Mouse (Mus musculus) heart, postnatal 0 days (tissue): ENCODE data around the gene Adm. TPM values are rescaled to one million over a fixed set of nuclear protein-coding genes. Genes with fewer than 3 reads are reported as not detected.
"Not testable (repeated sequence)": the region's sequence is repeated elsewhere in the genome, so short reads cannot be mapped to it uniquely, and the experiment has no call there.

Experiments used
- ATAC-seq: fragments of 200-750 bp; cut with Nextera tagmentation; 2 replicates; pipeline ENCODE4 v1.8.0; 2017; ENCODE audit warnings: low read depth, moderate number of reproducible peaks, moderate library complexity; ENCODE audit not compliant: insufficient read depth
- DNase-seq: peaks from one replicate; pipeline ENCODE4 v3.0.0-alpha.2; 2016; ENCODE audit warnings: low spot score
- H3K27ac ChIP-seq: fragments of 300-500 bp; sonication (generic); 2 replicates; pipeline ENCODE4 v1.5.1; 2014; ENCODE audit warnings: low read depth, mild to moderate bottlenecking
- H3K27me3 ChIP-seq: fragments of 300-500 bp; sonication (generic); 2 replicates; pipeline ENCODE4 v1.6.1; 2014; ENCODE audit warnings: low read length, mixed read lengths; ENCODE audit not compliant: control insufficient read depth, insufficient read depth
- H3K36me3 ChIP-seq: fragments of 300-500 bp; sonication (generic); replicated peaks from 2 replicates; pipeline ENCODE4 v1.6.1; 2014; ENCODE audit warnings: low read length, mixed read lengths; ENCODE audit not compliant: control insufficient read depth, insufficient read depth
- H3K4me1 ChIP-seq: fragments of 300-500 bp; sonication (generic); 2 replicates; pipeline ENCODE4 v1.6.1; 2014; ENCODE audit warnings: antibody characterized with exemption; ENCODE audit not compliant: control insufficient read depth, insufficient read depth
- H3K4me2 ChIP-seq: fragments of 300-500 bp; sonication (generic); 2 replicates; pipeline ENCODE4 v1.6.1; 2014; ENCODE audit warnings: low read depth, mild to moderate bottlenecking, low read length, moderate library complexity
- H3K4me3 ChIP-seq: fragments of 300-500 bp; sonication (generic); 2 replicates; pipeline ENCODE4 v1.5.1; 2014; ENCODE audit warnings: low read depth, low read length
- H3K9ac ChIP-seq: fragments of 300-500 bp; sonication (generic); replicated peaks from 2 replicates; pipeline ENCODE4 v1.6.1; 2014; ENCODE audit warnings: low read depth, low read length, mixed read lengths
- H3K9me3 ChIP-seq: fragments of 300-500 bp; sonication (generic); replicated peaks from 2 replicates; pipeline ENCODE4 v1.6.1; 2016; ENCODE audit warnings: low read length; ENCODE audit not compliant: control insufficient read depth
- CTCF ChIP-seq: IDR thresholded peaks from 2 replicates; pipeline ENCODE4 v1.5.1; 2016; ENCODE audit warnings: antibody characterized with exemption, control low read depth, low read depth
- EP300 ChIP-seq: IDR thresholded peaks from 2 replicates; pipeline ENCODE4 v1.6.1; 2016; ENCODE audit warnings: antibody characterized with exemption, low read depth
- WGBS: fragments of 180-500 bp; shearing (Covaris S2); extraction: QIAGEN DNeasy Blood & Tissue Kit; methylation state at CpG from one replicate; pipeline ENCODE4 v1.1.7; 2014; 5-methylcytosine and 5-hydroxymethylcytosine counted together
- polyA plus RNA-seq: library from polyadenylated mRNA; unstranded; fragments of >200 nt; fragmentation: Nextera tagmentation; extraction: Ambion mirVana; gene quantifications from 2 replicates; pipeline ENCODE4 v1.2.1, GENCODE M21; 2015
- total RNA-seq: library from RNA; depleted of rRNA; stranded (reverse); fragments of >200 nt; gene quantifications from 2 replicates; pipeline ENCODE4 v1.2.3, GENCODE M21; 2014; ENCODE audit warnings: low replicate concordance

Gene Adm
- total and polyA plus RNA-seq, 2 experiments from 2014 or later, result 9.4 to 39.7 TPM

GRCm38 (mm10) chr7:110631136-110631888 is 3.9 kb downstream of the Adm start:
- H3K36me3 ChIP-seq, result no peaks in the 10 kb centered on the region
- H3K27ac ChIP-seq, result no peak overlapping the region
- 62% methylated on average over 16 of the region's 16 CpGs for WGBS
- H3K4me3 ChIP-seq, result no peak overlapping the region
- ATAC-seq (no peak), DNase-seq (no peak)
- no peaks in the 10 kb centered on the region for H3K9me3 ChIP-seq
- H3K27me3 ChIP-seq, result no peaks in the 10 kb centered on the region
- peak overlapping the region; percentile 94; the same call in 1 of the 2 replicates for H3K4me2 ChIP-seq
- H3K4me1 ChIP-seq, result peaks cover 27% of the 10 kb centered on the region
- TF ChIP-seq CTCF (no peak), EP300 (no peak)
- no peak overlapping the region for H3K9ac ChIP-seq

DNA sequence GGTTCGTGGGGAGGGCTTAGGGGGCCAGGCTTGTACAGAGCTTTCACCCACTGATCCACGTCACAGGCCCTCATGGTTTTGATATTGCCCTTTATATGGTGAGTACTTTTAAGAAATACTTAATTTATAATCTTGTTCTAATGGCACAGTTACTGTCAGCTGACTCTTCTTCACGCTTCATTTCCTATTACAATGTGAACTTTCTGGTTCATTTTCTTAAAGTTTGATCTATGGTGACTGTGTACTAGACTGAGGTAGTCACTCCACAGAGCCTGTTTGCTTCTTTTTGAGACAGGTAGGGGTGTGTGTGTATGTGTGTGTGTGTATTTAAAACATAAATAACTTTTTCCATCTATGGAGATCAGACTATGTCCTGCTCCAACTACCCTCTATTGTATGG is 8.5 kb downstream of the Adm start:
- Histone ChIP-seq H3K27me3 (no peaks in the 10 kb centered on the region), H3K4me3 (no peak overlapping the region), H3K4me2 (no peak overlapping the region), H3K4me1 (0 out of 2 replicates have a peak, but pooled peaks cover 10% of the 10 kb centered on the region), H3K9me3 (no peaks in the 10 kb centered on the region), H3K36me3 (no peaks in the 10 kb centered on the region), H3K27ac (no peak overlapping the region), H3K9ac (no peak overlapping the region)
- TF ChIP-seq EP300 (no peak), CTCF (no peak)
- no peak for ATAC-seq
- no peak for DNase-seq
- WGBS, result 74% methylated on average over 3 of the region's 3 CpGs

GRCm38 (mm10) chr7:110636559-110636958 is 9.1 kb downstream of the Adm start:
- H3K9me3 ChIP-seq, result no peaks in the 10 kb centered on the region
- TF ChIP-seq EP300 (no peak), CTCF (no peak)
- no peak for DNase-seq
- WGBS, result 41% methylated on average over 1 of the region's 1 CpGs
- no peaks in the 10 kb centered on the region for H3K27me3 ChIP-seq
- no peak overlapping the region for H3K27ac ChIP-seq
- no peak overlapping the region for H3K9ac ChIP-seq
- no peaks in the 10 kb centered on the region for H3K36me3 ChIP-seq
- H3K4me3 ChIP-seq, result no peak overlapping the region
- 0 out of 2 replicates have a peak, but pooled peaks cover 7% of the 10 kb centered on the region for H3K4me1 ChIP-seq
- no peak for ATAC-seq
- H3K4me2 ChIP-seq, result no peak overlapping the region

GRCm38 (mm10) chr7:110638305-110639110 is 11.0 kb downstream of the Adm start:
- ATAC-seq, result peak; percentile 85
- Histone ChIP-seq H3K27ac (0 out of 2 replicates have a peak overlapping the region, but pooled peaks have one; percentile 22), H3K9me3 (no peaks in the 10 kb centered on the region), H3K27me3 (no peaks in the 10 kb centered on the region), H3K36me3 (no peaks in the 10 kb centered on the region), H3K4me1 (peaks cover 15% of the 10 kb centered on the region; the same call in 1 of the 2 replicates), H3K4me3 (no peak overlapping the region), H3K9ac (no peak overlapping the region), H3K4me2 (no peak overlapping the region)
- DNase-seq, result no peak
- TF ChIP-seq CTCF (no peak), EP300 (no peak)
- 51% methylated on average over 17 of the region's 17 CpGs for WGBS

DNA sequence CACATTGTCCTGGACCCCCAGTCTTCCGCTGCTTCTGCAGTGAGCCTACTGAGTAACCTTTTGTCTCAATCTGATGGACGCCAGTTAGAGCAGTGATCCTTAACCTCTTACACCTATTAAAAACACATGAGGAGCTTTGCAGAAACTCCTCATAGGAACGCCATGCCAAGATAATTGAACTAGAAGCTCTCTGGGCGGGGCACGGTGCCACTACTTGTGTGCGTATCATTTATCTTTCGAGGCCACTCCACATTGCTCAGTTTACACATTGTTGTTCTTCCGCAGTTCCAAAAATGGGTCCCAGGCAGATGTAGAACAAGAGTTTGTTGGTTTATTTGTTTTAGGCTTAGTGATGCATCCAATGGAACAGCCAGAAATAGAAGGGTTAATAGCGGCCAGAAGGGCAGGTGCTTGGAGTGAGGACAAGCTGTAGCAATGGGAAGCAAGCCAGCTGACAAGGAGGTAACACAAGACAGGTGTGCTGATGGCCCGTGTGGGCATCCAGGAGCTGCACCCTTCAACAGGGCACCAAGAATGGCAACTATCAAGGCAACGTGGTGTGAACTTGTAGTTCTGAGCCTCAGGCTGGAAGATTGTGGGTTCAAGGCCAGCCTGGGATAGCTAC is 11.9 kb downstream of the Adm start:
- DNase-seq, result no peak
- no peak overlapping the region for H3K4me3 ChIP-seq
- peaks cover 15% of the 10 kb centered on the region; the same call in 1 of the 2 replicates for H3K4me1 ChIP-seq
- H3K36me3 ChIP-seq, result no peaks in the 10 kb centered on the region
- ATAC-seq, result no peak
- no peak overlapping the region for H3K27ac ChIP-seq
- no peak overlapping the region for H3K4me2 ChIP-seq
- H3K27me3 ChIP-seq, result no peaks in the 10 kb centered on the region
- 78% methylated on average over 11 of the region's 11 CpGs for WGBS
- TF ChIP-seq CTCF (no peak), EP300 (no peak)
- no peaks in the 10 kb centered on the region for H3K9me3 ChIP-seq
- no peak overlapping the region for H3K9ac ChIP-seq

GRCm38 (mm10) chr7:110639958-110640357 is 12.5 kb downstream of the Adm start:
- peaks cover 15% of the 10 kb centered on the region; the same call in 1 of the 2 replicates for H3K4me1 ChIP-seq

More at GRCm38 (mm10) chr7:110639958-110640357, 12.5 kb downstream of the Adm start:
- H3K27ac ChIP-seq, DNase-seq, ATAC-seq, H3K9me3 ChIP-seq, H3K36me3 ChIP-seq, H3K4me3 ChIP-seq, H3K9ac ChIP-seq, H3K4me2 ChIP-seq, H3K27me3 ChIP-seq: not testable (repeated sequence)
- 99% methylated on average over 3 of the region's 3 CpGs for WGBS
